Mouse (Mus musculus): ENCODE results near the gene Atp13a2.

GRCm38 (mm10) chr4:141005983-141006382 lies 19.3 kb downstream of the Atp13a2 start:
- TF ChIP-seq MXI1 (IDR thresholded peaks at IDR 0.05; ENCODE audit: low read depth, low read length) (no peak), POLR2A (IDR thresholded peaks at IDR 0.05; ENCODE audit: control insufficient read depth in 1 of 2, insufficient read depth in 1 of 2, low read depth in 1 of 2, low read length in 2 of 2, poor library complexity in 1 of 2) (no peak), USF1 (IDR thresholded peaks at IDR 0.05; ENCODE audit: low read depth, low read length) (no peak), MAX (IDR thresholded peaks at IDR 0.05; ENCODE audit: low read length) (no peak)

Data from MEL (cell line).